Mouse (Mus musculus) midbrain, embryonic 11.5 days (tissue): ENCODE measurements around the gene Ube2q2. TPM values are rescaled to one million over a fixed set of nuclear protein-coding genes. Genes with fewer than 3 reads are reported as not detected.

Experiments
- ATAC-seq: fragments of 200-750 bp; cut with Nextera tagmentation; 2 replicates; pipeline ENCODE4 v1.8.0; 2017; ENCODE audit warnings: moderate TSS enrichment, moderate library complexity; ENCODE audit not compliant: low FRiP score
- DNase-seq: peaks from one replicate; pipeline ENCODE4 v3.0.0; 2015; ENCODE audit warnings: low spot score; ENCODE audit errors: missing footprints
- H3K27ac ChIP-seq: fragments of 300-500 bp; sonication (generic); 2 replicates; pipeline ENCODE4 v1.5.1; 2014; ENCODE audit warnings: low read depth, low read length
- H3K27me3 ChIP-seq: fragments of 300-500 bp; sonication (generic); 2 replicates; pipeline ENCODE4 v1.6.1; 2014; ENCODE audit warnings: mild to moderate bottlenecking, low read length, moderate library complexity, mixed read lengths; ENCODE audit not compliant: control insufficient read depth, insufficient read depth
- H3K36me3 ChIP-seq: fragments of 300-500 bp; sonication (generic); 2 replicates; pipeline ENCODE4 v1.6.1; 2014; ENCODE audit warnings: mild to moderate bottlenecking, low read length, moderate library complexity, mixed read lengths; ENCODE audit not compliant: control insufficient read depth, insufficient read depth
- H3K4me1 ChIP-seq: fragments of 300-500 bp; sonication (generic); 2 replicates; pipeline ENCODE4 v1.6.1; 2014; ENCODE audit warnings: low read length; ENCODE audit not compliant: control insufficient read depth, insufficient read depth
- H3K4me2 ChIP-seq: fragments of 300-500 bp; sonication (generic); 2 replicates; pipeline ENCODE4 v1.6.1; 2014; ENCODE audit warnings: mild to moderate bottlenecking, moderate library complexity
- H3K4me3 ChIP-seq: fragments of 300-500 bp; sonication (generic); 2 replicates; pipeline ENCODE4 v1.5.1; 2014; ENCODE audit warnings: low read depth, low read length
- H3K9ac ChIP-seq: fragments of 300-500 bp; sonication (generic); 2 replicates; pipeline ENCODE4 v1.6.1; 2014; ENCODE audit warnings: low read length
- H3K9me3 ChIP-seq: fragments of 300-500 bp; sonication (generic); 2 replicates; pipeline ENCODE4 v1.6.1; 2016; ENCODE audit warnings: low read length; ENCODE audit not compliant: control insufficient read depth
- WGBS: fragments of 180-500 bp; shearing (Covaris S2); extraction: QIAGEN DNeasy Blood & Tissue Kit; methylation state at CpG from one replicate; pipeline ENCODE4 v1.1.7; 2014; 5-methylcytosine and 5-hydroxymethylcytosine counted together
- polyA plus RNA-seq: library from polyadenylated mRNA; unstranded; fragments of >200 nt; fragmentation: Nextera tagmentation; extraction: Ambion mirVana; gene quantifications from 2 replicates; pipeline ENCODE4 v1.2.1, GENCODE M21; 2014

The Ube2q2 gene
- polyA plus RNA-seq, 1 experiment from 2014 or later, result 50.1 TPM

- WGBS, result 91% methylated on average over 5 of the region's 5 CpGs
- H3K36me3 ChIP-seq, result no peaks in the 10 kb centered on the region
These were observed 106.4 kb downstream of the Ube2q2 start for GRCm38 (mm10) chr9:55255056-55255455.

GRCm38 (mm10) chr9:55255604-55256003 is 107.0 kb downstream of the Ube2q2 start:
- Histone ChIP-seq H3K4me2 (no peak overlapping the region), H3K9me3 (no peaks in the 10 kb centered on the region), H3K4me1 (no peaks in the 10 kb centered on the region), H3K27me3 (no peaks in the 10 kb centered on the region), H3K27ac (no peak overlapping the region), H3K36me3 (no peaks in the 10 kb centered on the region), H3K4me3 (no peak overlapping the region), H3K9ac (no peak overlapping the region)
- ATAC-seq, result no peak
- WGBS, result 76% methylated on average over 4 of the region's 4 CpGs
- DNase-seq, result no peak

More at GRCm38 (mm10) chr9:55255056-55255455, 106.4 kb downstream of the Ube2q2 start:
- DNase-seq (no peak), ATAC-seq (no peak)
- no peaks in the 10 kb centered on the region for H3K4me1 ChIP-seq
- no peak overlapping the region for H3K4me2 ChIP-seq
- no peak overlapping the region for H3K9ac ChIP-seq
- H3K9me3 ChIP-seq, result no peaks in the 10 kb centered on the region
- no peak overlapping the region for H3K4me3 ChIP-seq
- no peak overlapping the region for H3K27ac ChIP-seq
- no peaks in the 10 kb centered on the region for H3K27me3 ChIP-seq

- H3K9me3 ChIP-seq, result no peaks in the 10 kb centered on the region
- no peak for ATAC-seq
- no peaks in the 10 kb centered on the region for H3K27me3 ChIP-seq
- no peak overlapping the region for H3K9ac ChIP-seq
- H3K27ac ChIP-seq, result no peak overlapping the region
- no peak overlapping the region for H3K4me3 ChIP-seq
- no peak for DNase-seq
- H3K4me2 ChIP-seq, result no peak overlapping the region
- 85% methylated on average over 2 of the region's 2 CpGs for WGBS
- no peaks in the 10 kb centered on the region for H3K36me3 ChIP-seq
- H3K4me1 ChIP-seq, result no peaks in the 10 kb centered on the region
These were observed 108.5 kb downstream of the Ube2q2 start for GRCm38 (mm10) chr9:55257105-55257504.

Other genes starting within 250 kb of the Ube2q2 start
- 4.2 and 4.5 TPM in 2 replicates for gene Hykk, start 231.6 kb upstream of the Ube2q2 start, polyA plus RNA-seq
- 332 and 341 TPM in 2 replicates for gene Psma4, start 198.1 kb upstream of the Ube2q2 start, polyA plus RNA-seq
- 0.79 and 0.81 TPM in 2 replicates for gene AY074887, start 197.9 kb upstream of the Ube2q2 start, polyA plus RNA-seq
- gene Chrna5, start 168.0 kb upstream of the Ube2q2 start, polyA plus RNA-seq, result 6.5 and 7.7 TPM in 2 replicates
- 11.6 and 12.3 TPM in 2 replicates for gene Chrna3, start 122.3 kb upstream of the Ube2q2 start, polyA plus RNA-seq
- 2.3 and 2.5 TPM in 2 replicates for gene Chrnb4, start 100.1 kb upstream of the Ube2q2 start, polyA plus RNA-seq
- gene Fbxo22, start 60.1 kb downstream of the Ube2q2 start, polyA plus RNA-seq, result 84.6 and 92.5 TPM in 2 replicates
- 0.86 and 1.2 TPM in 2 replicates for gene Nrg4, start 178.0 kb downstream of the Ube2q2 start, polyA plus RNA-seq
- gene Tmem266, start 178.1 kb downstream of the Ube2q2 start, polyA plus RNA-seq, result 0.48 and 0.57 TPM in 2 replicates